Mouse (Mus musculus) left cerebral cortex, adult 11 months (tissue): ENCODE measurements around the gene Srrd.
"Not testable (repeated sequence)": the region's sequence is repeated elsewhere in the genome, so short reads cannot be mapped to it uniquely, and the experiment has no call there.

ENCODE experiments used
- DNase-seq: peaks from one replicate; pipeline ENCODE4 v3.0.0; 2022; ENCODE audit warnings: low spot score

Srrd gene

GRCm38 (mm10) chr5:112356322-112356721, 13.5 kb upstream of the Srrd start:
- DNase-seq: no peak

DNA sequence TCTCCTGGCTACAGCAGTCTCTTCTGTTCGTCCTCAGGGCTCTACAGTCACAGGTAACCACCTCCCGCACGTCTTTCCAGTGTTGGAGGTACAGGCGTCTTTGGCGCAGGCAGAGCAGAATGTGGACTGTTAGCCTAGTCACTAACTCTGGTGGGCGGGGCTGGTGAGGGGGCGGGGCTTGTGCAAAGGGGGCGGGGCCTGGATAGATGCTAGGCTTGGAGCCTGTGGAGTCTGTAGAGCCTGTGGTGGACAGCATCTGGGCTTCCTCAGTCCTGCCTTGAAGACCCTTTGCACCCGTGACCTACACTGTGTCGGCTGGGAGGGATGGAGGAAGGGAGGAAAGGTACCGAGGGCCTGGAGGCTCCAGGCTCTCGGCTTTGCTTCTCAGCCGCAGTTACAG, 13.1 kb upstream of the Srrd start, which contains the start of gene Gm6583:
Gene Gm6583 (minus strand): TSS at position 124 of the 400 bp plus-strand sequence.
- DNase-seq: no peak

- no peak for DNase-seq
These were observed 12.7 kb upstream of the Srrd start for GRCm38 (mm10) chr5:112355493-112355892.

- no peak for DNase-seq
These were observed 6.3 kb upstream of the Srrd start for GRCm38 (mm10) chr5:112349169-112349568.

GRCm38 (mm10) chr5:112346211-112346965, 3.5 kb upstream of the Srrd start:
- no peak for DNase-seq

DNA sequence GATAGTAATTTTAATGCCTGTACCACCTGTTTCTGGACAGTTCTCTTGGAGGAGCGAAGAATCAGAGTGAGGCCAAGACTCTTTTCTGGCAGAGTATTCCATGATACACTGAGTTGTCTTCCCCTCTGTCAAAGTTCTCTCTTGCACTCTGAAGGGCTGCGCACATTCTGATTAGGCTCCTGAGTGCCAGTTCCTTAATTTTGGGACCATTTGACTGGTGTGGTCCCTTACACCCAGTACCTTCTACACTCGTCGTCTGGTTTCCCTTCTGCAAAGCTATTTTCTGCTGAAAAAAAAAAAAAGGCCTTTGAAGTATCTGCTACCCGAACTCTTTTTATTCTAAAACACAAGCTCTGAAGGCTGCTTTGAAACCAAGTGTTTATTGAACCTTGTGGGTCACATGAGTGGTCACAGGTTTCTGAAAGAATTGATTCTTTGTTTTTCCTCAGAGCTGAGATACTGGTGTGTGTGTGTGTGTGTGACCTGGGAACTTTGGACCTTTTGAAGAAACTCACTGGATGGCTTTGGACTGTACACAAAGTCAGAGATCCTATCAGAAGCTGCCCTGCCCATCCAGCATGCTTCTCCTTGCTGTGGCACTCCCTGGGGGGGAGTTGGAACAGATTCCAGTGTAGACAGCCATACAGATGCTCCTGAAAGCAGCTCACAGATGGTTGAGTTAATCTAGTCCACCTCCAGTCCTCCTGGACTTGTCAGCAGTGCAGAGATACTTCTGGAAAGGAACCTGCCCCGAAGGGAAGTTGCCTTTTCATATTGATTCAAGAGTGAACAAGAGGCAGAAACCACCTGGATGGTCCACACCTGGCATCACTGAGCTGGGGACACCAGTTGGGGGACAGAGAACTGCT, 1.5 kb upstream of the Srrd start:
- DNase-seq: peak; percentile 67

GRCm38 (mm10) chr5:112343205-112343595, 360 bp upstream of the Srrd start:
- DNase-seq: no peak

GRCm38 (mm10) chr5:112339215-112339614, 3.6 kb downstream of the Srrd start:
- no peak for DNase-seq

GRCm38 (mm10) chr5:112337004-112337403, 5.8 kb downstream of the Srrd start:
- DNase-seq: no peak

DNA sequence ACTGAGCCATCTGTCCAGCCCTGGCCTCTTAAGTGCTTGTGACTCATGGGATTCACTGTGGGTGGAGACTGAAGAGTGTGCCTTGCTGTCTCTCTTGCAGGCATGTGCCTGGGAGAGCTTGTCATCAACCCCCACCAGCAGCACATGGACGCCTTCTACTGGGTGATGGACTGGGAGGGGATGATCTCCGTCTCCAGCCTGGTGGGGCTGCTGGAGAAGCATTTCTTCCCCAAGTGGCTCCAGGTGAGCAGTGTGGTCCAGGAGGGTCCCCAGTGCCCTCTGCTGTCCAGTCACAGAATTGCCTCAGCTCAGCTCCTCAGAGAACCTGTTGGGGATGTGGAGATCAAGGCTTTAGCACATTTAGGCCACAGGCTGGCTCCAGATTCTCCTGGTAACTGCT, 7.4 kb downstream of the Srrd start:
- no peak for DNase-seq

DNA sequence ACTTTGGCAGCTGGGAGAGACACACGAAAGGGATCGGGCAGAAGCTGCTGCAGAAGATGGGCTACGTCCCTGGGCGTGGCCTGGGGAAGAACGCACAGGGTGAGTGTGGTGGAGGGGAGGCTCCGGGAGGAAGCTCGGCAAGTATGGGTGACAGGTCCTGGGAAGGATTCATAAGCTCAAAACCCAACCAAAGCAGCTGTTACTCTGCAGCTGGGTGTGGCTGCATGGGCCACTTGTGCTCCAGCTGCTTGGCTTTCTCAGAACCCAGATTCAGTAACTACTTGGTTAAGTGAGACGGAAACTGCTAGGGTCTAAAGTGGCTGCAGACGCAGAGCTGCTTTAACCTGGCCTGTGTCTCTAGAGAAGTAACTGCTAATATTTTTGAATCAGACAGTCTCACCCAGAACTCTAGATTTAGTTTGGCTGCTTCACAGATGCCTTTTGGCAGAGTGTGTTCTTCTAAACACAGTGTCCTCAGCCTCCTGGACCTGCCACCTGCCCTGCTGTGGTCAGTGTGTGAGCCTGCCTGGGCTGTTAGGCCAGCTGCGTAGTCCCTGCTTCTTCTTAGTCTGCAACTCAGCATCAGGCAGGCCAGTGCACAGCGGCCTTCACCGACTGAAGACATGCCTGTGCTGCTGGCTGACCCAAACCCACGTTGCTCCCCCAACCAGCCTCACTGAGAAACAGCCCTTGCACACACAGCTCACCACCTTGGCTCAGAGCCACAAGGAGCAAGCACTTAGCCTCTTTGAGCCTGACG, 12.9 kb downstream of the Srrd start:
- no peak for DNase-seq

- no peak for DNase-seq
These were observed 15.0 kb downstream of the Srrd start for GRCm38 (mm10) chr5:112327854-112328253.

DNA sequence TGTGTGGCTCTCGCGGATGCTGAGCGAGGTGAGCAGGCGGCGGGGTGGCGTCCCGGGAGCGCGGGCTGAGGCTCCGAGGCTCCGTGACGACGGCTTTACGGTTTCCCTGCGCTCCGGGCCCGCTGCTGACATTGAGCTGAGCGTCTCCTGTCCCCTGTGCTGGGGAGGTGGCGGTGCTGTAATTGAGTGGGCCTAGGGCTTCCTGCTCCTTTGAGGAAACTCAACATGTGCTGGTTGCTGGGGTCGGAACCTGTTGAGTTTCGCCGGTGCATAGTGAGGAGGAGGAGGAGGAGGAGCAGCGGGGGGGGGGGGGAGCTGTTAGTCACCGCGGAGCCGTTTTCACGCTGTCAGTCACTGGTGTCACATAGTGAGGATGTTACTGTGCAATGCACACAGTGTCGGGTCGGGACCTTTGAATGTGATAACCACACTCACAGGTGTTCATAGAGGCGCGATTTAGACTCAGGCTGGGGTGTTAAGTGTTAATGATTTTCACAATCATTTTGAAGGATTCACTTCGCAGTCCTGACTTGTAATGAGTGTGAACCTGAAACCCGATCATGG, 16.3 kb downstream of the Srrd start:
- no peak for DNase-seq

DNA sequence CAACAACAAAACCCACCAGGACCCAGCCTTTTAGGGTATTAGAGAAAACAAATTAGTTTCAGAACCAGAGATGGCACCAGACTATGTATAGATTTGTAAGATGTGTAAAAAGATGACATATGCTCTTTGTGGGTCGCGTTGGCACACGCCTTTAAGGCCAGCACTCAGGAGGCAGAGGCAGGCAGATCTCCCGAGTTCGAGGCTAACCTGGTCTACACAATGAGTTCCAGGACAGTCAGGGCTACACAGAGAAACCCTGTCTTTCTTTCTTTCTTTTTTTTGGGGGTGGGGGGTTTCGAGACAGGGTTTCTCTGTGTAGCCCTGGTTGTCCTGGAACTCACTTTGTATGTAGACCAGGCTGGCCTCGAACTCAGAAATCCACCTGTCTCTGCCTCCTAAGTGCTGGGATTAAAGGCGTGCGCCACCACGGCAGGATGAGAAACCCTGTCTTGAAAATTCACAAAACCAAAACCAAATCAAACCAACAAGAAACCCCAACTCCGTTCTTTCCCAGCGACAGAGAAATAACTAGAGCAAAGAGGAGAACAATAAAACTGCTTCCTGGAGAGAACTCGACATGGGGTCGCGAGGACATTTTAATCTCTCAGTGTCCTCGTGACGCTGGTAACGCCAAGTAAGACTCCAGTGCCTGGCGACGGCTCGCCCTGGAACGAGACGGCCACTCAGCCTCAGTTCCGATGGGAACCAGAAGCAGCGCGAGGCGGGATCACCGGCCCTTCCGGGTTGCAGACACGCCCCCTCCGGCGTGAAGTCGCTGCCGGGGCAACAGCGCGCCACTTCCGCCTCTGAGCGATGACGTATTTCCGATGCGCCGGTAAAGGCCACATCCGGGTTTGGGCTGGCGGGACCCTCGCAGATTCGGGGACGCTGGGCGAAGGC, 17.0 kb downstream of the Srrd start, which contains the start of gene Tfip11:
Gene Tfip11 (plus strand): TSS at position 813 of the 900 bp plus-strand sequence.
- DNase-seq: peak; percentile 93

DNA sequence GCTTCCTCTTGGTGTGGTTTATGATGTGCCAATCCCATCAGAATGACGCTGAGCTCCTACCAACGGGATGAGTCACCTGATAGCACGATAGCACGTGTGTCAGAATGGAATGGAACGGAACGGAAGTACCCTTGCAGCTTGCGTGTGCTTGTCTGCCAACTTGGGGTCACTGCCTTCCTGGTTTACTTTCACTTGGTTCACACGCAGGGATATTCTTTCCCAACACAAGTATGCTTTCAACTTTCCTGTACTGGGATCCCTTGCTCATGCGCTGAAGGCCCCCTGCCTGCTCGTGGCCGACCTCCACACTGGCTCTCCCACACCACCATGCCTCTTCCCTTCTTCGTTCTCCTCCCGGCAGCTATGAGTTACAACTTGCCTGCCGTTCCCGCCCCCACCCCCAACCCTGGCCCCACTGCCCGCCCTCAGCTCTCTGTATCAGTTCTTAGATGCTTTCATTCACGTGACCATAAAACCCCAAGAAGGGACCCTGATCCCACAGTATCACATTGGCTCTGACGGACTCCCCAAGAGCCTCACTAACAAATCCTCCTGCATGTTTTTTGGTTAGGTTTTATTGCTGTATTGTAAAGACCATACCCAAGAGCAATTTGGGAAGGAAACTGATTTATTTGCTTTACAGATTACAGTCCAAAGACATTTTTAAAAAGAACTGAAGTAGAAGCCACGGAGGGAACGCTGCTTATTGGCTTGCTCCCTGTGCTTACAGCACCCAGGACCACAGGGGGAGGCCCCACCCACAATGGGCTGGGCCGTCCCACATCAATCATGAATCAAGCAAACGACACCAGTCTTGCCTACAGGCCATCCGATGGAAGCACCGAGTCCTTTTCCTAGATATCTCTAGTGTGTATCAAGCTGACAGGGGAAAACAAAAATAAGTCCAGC, 17.9 kb downstream of the Srrd start:
- no peak for DNase-seq

GRCm38 (mm10) chr5:112323246-112323645, 19.6 kb downstream of the Srrd start:
- no peak for DNase-seq

GRCm38 (mm10) chr5:112321376-112321775, 21.5 kb downstream of the Srrd start:
- no peak for DNase-seq

- peak; percentile 84 for DNase-seq
These were observed 21.9 kb downstream of the Srrd start for GRCm38 (mm10) chr5:112320936-112321335.

DNA sequence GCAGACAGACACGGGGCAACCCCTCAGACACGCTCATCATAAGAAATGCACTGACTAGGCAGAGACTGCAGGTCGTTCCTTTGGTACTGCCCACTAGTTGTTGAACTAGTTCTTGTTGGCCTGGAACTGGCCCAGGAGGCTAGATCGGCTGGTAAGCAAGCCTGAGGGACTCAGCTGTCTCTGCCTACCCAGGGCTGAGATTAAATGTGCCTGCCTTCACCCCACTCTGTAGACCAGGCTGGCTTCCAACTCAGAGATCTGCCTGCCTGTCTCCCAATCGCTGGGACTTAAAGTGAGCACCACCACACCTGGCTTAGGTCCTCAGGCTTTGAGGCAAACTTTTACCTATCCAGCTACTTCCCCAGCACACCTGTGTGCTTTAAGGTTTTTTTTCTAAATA, 22.5 kb downstream of the Srrd start:
- DNase-seq: no peak

DNA sequence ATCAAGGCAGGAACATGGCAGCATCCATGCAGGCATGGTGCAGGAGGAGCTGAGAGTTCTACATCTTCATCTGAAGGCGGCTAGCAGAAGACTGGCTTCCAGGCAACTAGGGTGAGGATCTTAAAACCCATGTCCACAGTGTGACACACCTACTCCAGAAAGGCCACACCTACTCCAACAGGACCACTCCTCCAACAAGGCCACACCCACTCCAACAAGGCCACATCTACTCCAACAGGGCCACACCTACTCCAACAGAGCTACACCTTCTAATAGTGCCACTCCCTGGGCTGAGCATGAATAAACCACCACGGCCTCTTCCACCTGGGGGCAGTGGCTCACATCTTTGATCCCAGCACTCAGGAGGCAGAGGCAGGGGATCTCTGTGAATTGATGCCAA, 23.5 kb downstream of the Srrd start:
- not testable (repeated sequence) for DNase-seq
